Mouse (Mus musculus) v-Abl transformed pro-B cells (cell line): ENCODE measurements at regions not wholly inside any gene's neighbourhood (a gene's known extent, or its start where the extent isn't known, plus 50 kb on each side); places are given as distances from the start of the nearest gene placed in this dataset.

Source experiments
- in situ Hi-C, 2 experiments: fragments of 400-800 bp; cut with MboI; formaldehyde crosslinking; loops; one replicate each; pipeline ENCODE4 v1.15.1; 2025; ENCODE audit not compliant: unreplicated experiment in 2 of 2

- in situ Hi-C loops: no loop called here
These were observed 583.6 kb downstream of the Efna5 start for GRCm38 (mm10) chr17:62297393-62298060.

GRCm38 (mm10) chr17:62295412-62295811, 585.7 kb downstream of the Efna5 start:
- in situ Hi-C loops: no loop called here

- in situ Hi-C loops: no loop called here
These were observed 588.4 kb downstream of the Efna5 start for GRCm38 (mm10) chr17:62292703-62293102.

GRCm38 (mm10) chr17:62287666-62288065, 593.5 kb downstream of the Efna5 start:
- in situ Hi-C loops: no loop called here

- in situ Hi-C loops: no loop called here
These were observed 594.0 kb downstream of the Efna5 start for GRCm38 (mm10) chr17:62287127-62287526.

- in situ Hi-C loops: no loop called here
These were observed 594.7 kb downstream of the Efna5 start for GRCm38 (mm10) chr17:62286086-62287080.

GRCm38 (mm10) chr17:62280201-62280600, 600.9 kb downstream of the Efna5 start:
- in situ Hi-C loops: no loop called here

- in situ Hi-C loops: no loop called here
These were observed 609.7 kb downstream of the Efna5 start for GRCm38 (mm10) chr17:62271399-62271798.

GRCm38 (mm10) chr17:62269279-62269678, 611.8 kb downstream of the Efna5 start:
- in situ Hi-C loops: no loop called here

GRCm38 (mm10) chr17:62253448-62253847, 627.7 kb downstream of the Efna5 start:
- in situ Hi-C loops: no loop called here

GRCm38 (mm10) chr17:62248011-62248410, 633.1 kb downstream of the Efna5 start:
- in situ Hi-C loops: loop anchor here in 1 of 2 experiments (25.0 kb wide), 1 partner anchor 1164 kb away; no protein-coding TSS in a partner anchor

- in situ Hi-C loops: loop anchor here in 1 of 2 experiments (25.0 kb wide), 1 partner anchor 1166 kb away; no protein-coding TSS in a partner anchor
These were observed 634.5 kb downstream of the Efna5 start for GRCm38 (mm10) chr17:62246650-62247049.

GRCm38 (mm10) chr17:62230939-62231338, 650.2 kb downstream of the Efna5 start:
- in situ Hi-C loops: loop anchor here in 1 of 2 experiments (25.0 kb wide), 1 partner anchor 1181 kb away; no protein-coding TSS in a partner anchor

- in situ Hi-C loops: no loop called here
These were observed 670.6 kb downstream of the Efna5 start for GRCm38 (mm10) chr17:62210441-62211025.

GRCm38 (mm10) chr17:62202658-62203057, 678.5 kb downstream of the Efna5 start:
- in situ Hi-C loops: no loop called here

- in situ Hi-C loops: no loop called here
These were observed 680.6 kb downstream of the Efna5 start for GRCm38 (mm10) chr17:62200491-62200890.

GRCm38 (mm10) chr17:62199559-62199958, 681.6 kb downstream of the Efna5 start:
- in situ Hi-C loops: no loop called here

GRCm38 (mm10) chr17:62178612-62179210, 702.4 kb downstream of the Efna5 start:
- in situ Hi-C loops: no loop called here

- in situ Hi-C loops: no loop called here
These were observed 704.8 kb downstream of the Efna5 start for GRCm38 (mm10) chr17:62176336-62176735.

GRCm38 (mm10) chr17:62172305-62172704, 708.8 kb downstream of the Efna5 start:
- in situ Hi-C loops: no loop called here

GRCm38 (mm10) chr17:62171532-62171931, 709.6 kb downstream of the Efna5 start:
- in situ Hi-C loops: no loop called here
